Mouse (Mus musculus) ES-Bruce4 (cell line): Measurements from ENCODE around the gene Sox13.

ENCODE experiments used
- CTCF ChIP-seq: IDR thresholded peaks from one replicate; pipeline ENCODE4 v1.8.1; 2011; ENCODE audit warnings: low read depth, low read length
- EP300 ChIP-seq: IDR thresholded peaks from 2 replicates; pipeline ENCODE4 v1.6.1; 2011; ENCODE audit warnings: low read depth, low read length; ENCODE audit not compliant: insufficient read depth
- POLR2A ChIP-seq: IDR thresholded peaks from one replicate; pipeline ENCODE4 v1.8.1; 2011; ENCODE audit warnings: low read length; ENCODE audit not compliant: insufficient read depth

GRCm38 (mm10) chr1:133356330-133356729 lies 67.8 kb downstream of the Sox13 start:
- TF ChIP-seq CTCF (no peak), EP300 (no peak), POLR2A (no peak)
